Mouse (Mus musculus) CH12.LX (cell line): ENCODE measurements around the gene Ttc25. TPM values are rescaled to one million over a fixed set of nuclear protein-coding genes. Genes with fewer than 3 reads are reported as not detected.

Experiments
- DNase-seq: peaks from one replicate; pipeline ENCODE4 v3.0.0-alpha.2; 2013; ENCODE audit errors: extremely low read depth
- H3K27ac ChIP-seq: 2 replicates; pipeline ENCODE4 v1.5.1; 2012; ENCODE audit warnings: low read depth, mild to moderate bottlenecking, control low read depth, moderate library complexity; ENCODE audit not compliant: insufficient read depth
- H3K27me3 ChIP-seq: replicated peaks from 2 replicates; pipeline ENCODE3; 2012; ENCODE audit warnings: inconsistent platforms
- H3K36me3 ChIP-seq, 2 experiments: replicated peaks in 1 of 2; 2 replicates each; pipeline versions ENCODE3 to v1.6.1; 2012; ENCODE audit warnings: inconsistent platforms in 1 of 2, low read length in 1 of 2, mild to moderate bottlenecking in 1 of 2, mixed read lengths in 1 of 2, moderate library complexity in 1 of 2; ENCODE audit not compliant: control insufficient read depth in 1 of 2, insufficient read depth in 1 of 2
- H3K4me1 ChIP-seq, 2 experiments: 2 replicates each; pipeline ENCODE4 v1.6.1; 2012; ENCODE audit warnings: inconsistent platforms in 1 of 2, moderate library complexity in 1 of 2; ENCODE audit not compliant: insufficient read depth in 2 of 2, control insufficient read depth in 1 of 2
- H3K4me2 ChIP-seq: 2 replicates; pipeline ENCODE4 v1.6.1; 2012; ENCODE audit warnings: low read depth, mild to moderate bottlenecking, control low read depth; ENCODE audit not compliant: poor library complexity, insufficient read depth, severe bottlenecking
- H3K4me3 ChIP-seq, 3 experiments: fragments of 150-350 bp in 1 of 3; sonication (generic) in 1 of 3; replicated peaks in 1 of 3; 2 replicates each; pipeline versions ENCODE3 to v1.5.1; 2011 to 2012; ENCODE audit warnings: low read depth in 2 of 3, low read length in 2 of 3, mild to moderate bottlenecking in 2 of 3, moderate library complexity in 2 of 3, control low read depth in 1 of 3, improper control_type of control experiment in 1 of 3, inconsistent platforms in 1 of 3, mixed read lengths in 1 of 3; ENCODE audit not compliant: poor library complexity in 1 of 3
- H3K79me2 ChIP-seq: replicated peaks from 2 replicates; pipeline ENCODE4 v1.6.1; 2012; ENCODE audit warnings: mild to moderate bottlenecking, moderate library complexity; ENCODE audit not compliant: control insufficient read depth, poor library complexity, insufficient read depth, severe bottlenecking; ENCODE audit errors: extremely low read depth
- H3K9ac ChIP-seq: 2 replicates; pipeline ENCODE4 v1.6.1; 2012; ENCODE audit warnings: low read depth, mild to moderate bottlenecking, control low read depth, moderate library complexity; ENCODE audit not compliant: insufficient read depth
- H3K9me3 ChIP-seq: replicated peaks from 2 replicates; pipeline ENCODE3; 2012; ENCODE audit warnings: low read length, inconsistent platforms, mixed read lengths
- BHLHE40 ChIP-seq: IDR thresholded peaks from 2 replicates; pipeline ENCODE4 v1.6.1; 2011; ENCODE audit warnings: mild to moderate bottlenecking, low read depth, low read length, improper control_type of control experiment
- CHD1 ChIP-seq: IDR thresholded peaks from 2 replicates; pipeline ENCODE4 v1.6.1; 2012; ENCODE audit warnings: low read depth, low read length, improper control_type of control experiment, inconsistent platforms
- CHD2 ChIP-seq: IDR thresholded peaks from 2 replicates; pipeline ENCODE4 v1.6.1; 2011; ENCODE audit warnings: low read length, improper control_type of control experiment
- CTCF ChIP-seq, 2 experiments: IDR thresholded peaks in 1 of 2; conservative IDR thresholded peaks in 1 of 2; 2 replicates each; pipeline ENCODE4 v1.5.1; 2011 to 2012; ENCODE audit warnings: low read depth in 2 of 2, low read length in 2 of 2, improper control_type of control experiment in 1 of 2, inconsistent platforms in 1 of 2, mild to moderate bottlenecking in 1 of 2, moderate library complexity in 1 of 2
- E2F4 ChIP-seq: IDR thresholded peaks from 2 replicates; pipeline ENCODE4 v1.6.1; 2011; ENCODE audit warnings: low read depth, low read length, improper control_type of control experiment; ENCODE audit not compliant: insufficient replicate concordance
- ELF1 ChIP-seq: IDR thresholded peaks from 2 replicates; pipeline ENCODE4 v1.6.1; 2014; ENCODE audit warnings: low read depth, mild to moderate bottlenecking, inconsistent platforms, low read length, improper control_type of control experiment
- EP300 ChIP-seq: IDR thresholded peaks from 2 replicates; pipeline ENCODE4 v1.6.1; 2011; ENCODE audit warnings: low read length, improper control_type of control experiment
- ETS1 ChIP-seq: conservative IDR thresholded peaks from 2 replicates; pipeline ENCODE4 v1.6.1; 2012; ENCODE audit warnings: low read depth, mild to moderate bottlenecking, inconsistent platforms, low read length, improper control_type of control experiment, moderate library complexity
- GABPA ChIP-seq: IDR thresholded peaks from 2 replicates; pipeline ENCODE4 v1.6.1; 2012; ENCODE audit warnings: low read depth, low read length, improper control_type of control experiment, inconsistent platforms; ENCODE audit not compliant: insufficient replicate concordance
- HCFC1 ChIP-seq: IDR thresholded peaks from 2 replicates; pipeline ENCODE4 v1.6.1; 2012; ENCODE audit warnings: low read depth, mild to moderate bottlenecking, inconsistent platforms, low read length, improper control_type of control experiment
- IRF4 ChIP-seq: IDR thresholded peaks from 2 replicates; pipeline ENCODE4 v1.6.1; 2014; ENCODE audit warnings: low read depth, mild to moderate bottlenecking, inconsistent platforms, low read length, improper control_type of control experiment
- JUN ChIP-seq: IDR thresholded peaks from 2 replicates; pipeline ENCODE4 v1.6.1; 2011; ENCODE audit warnings: low read depth, mild to moderate bottlenecking, low read length, improper control_type of control experiment, moderate library complexity; ENCODE audit not compliant: insufficient read depth
- JUND ChIP-seq: conservative IDR thresholded peaks from 2 replicates; pipeline ENCODE4 v1.6.1; 2011; ENCODE audit warnings: low read depth, low read length, improper control_type of control experiment
- KAT2A ChIP-seq: IDR thresholded peaks from 2 replicates; pipeline ENCODE4 v1.6.1; 2012; ENCODE audit warnings: low read length, improper control_type of control experiment, inconsistent platforms; ENCODE audit not compliant: insufficient replicate concordance
- MAFK ChIP-seq: IDR thresholded peaks from 2 replicates; pipeline ENCODE4 v1.6.1; 2011; ENCODE audit warnings: low read length, improper control_type of control experiment; ENCODE audit not compliant: insufficient replicate concordance
- MAX ChIP-seq: IDR thresholded peaks from 2 replicates; pipeline ENCODE4 v1.6.1; 2011; ENCODE audit warnings: low read length, improper control_type of control experiment
- MAZ ChIP-seq: IDR thresholded peaks from 2 replicates; pipeline ENCODE4 v1.6.1; 2012; ENCODE audit warnings: low read depth, mild to moderate bottlenecking, inconsistent platforms, low read length, improper control_type of control experiment, moderate library complexity
- MEF2A ChIP-seq: IDR thresholded peaks from 2 replicates; pipeline ENCODE4 v1.6.1; 2014; ENCODE audit warnings: low read depth, mild to moderate bottlenecking, inconsistent platforms, low read length, improper control_type of control experiment, borderline replicate concordance
- MXI1 ChIP-seq: IDR thresholded peaks from 2 replicates; pipeline ENCODE4 v1.6.1; 2011; ENCODE audit warnings: mild to moderate bottlenecking, low read depth, low read length, improper control_type of control experiment
- MYC ChIP-seq: IDR thresholded peaks from 2 replicates; pipeline ENCODE4 v1.6.1; 2011; ENCODE audit warnings: low read depth, mild to moderate bottlenecking, improper control_type of control experiment, low read length
- NELFE ChIP-seq: IDR thresholded peaks from 2 replicates; pipeline ENCODE4 v1.6.1; 2011; ENCODE audit warnings: low read depth, low read length, improper control_type of control experiment
- NRF1 ChIP-seq: IDR thresholded peaks from 2 replicates; pipeline ENCODE4 v1.6.1; 2014; ENCODE audit warnings: low read depth, mild to moderate bottlenecking, inconsistent platforms, low read length, improper control_type of control experiment, moderate library complexity
- PAX5 ChIP-seq: IDR thresholded peaks from 2 replicates; pipeline ENCODE4 v1.6.1; 2012; ENCODE audit warnings: low read length, inconsistent platforms, mixed read lengths
- POLR2A ChIP-seq: IDR thresholded peaks from 2 replicates; pipeline ENCODE4 v1.6.1; 2011; ENCODE audit warnings: low read depth, mild to moderate bottlenecking, improper control_type of control experiment, low read length
- POLR2AphosphoS2 ChIP-seq: IDR thresholded peaks from 2 replicates; pipeline ENCODE4 v1.6.1; 2011; ENCODE audit warnings: low read depth, low read length, improper control_type of control experiment
- RAD21 ChIP-seq: IDR thresholded peaks from 2 replicates; pipeline ENCODE4 v1.6.1; 2011; ENCODE audit warnings: low read depth, mild to moderate bottlenecking, low read length, improper control_type of control experiment, moderate library complexity
- RCOR1 ChIP-seq: conservative IDR thresholded peaks from 2 replicates; pipeline ENCODE4 v1.6.1; 2012; ENCODE audit warnings: low read depth, mild to moderate bottlenecking, inconsistent platforms, low read length, improper control_type of control experiment
- SIN3A ChIP-seq: IDR thresholded peaks from 2 replicates; pipeline ENCODE4 v1.6.1; 2012; ENCODE audit warnings: low read length, improper control_type of control experiment, inconsistent platforms
- SMC3 ChIP-seq: IDR thresholded peaks from 2 replicates; pipeline ENCODE4 v1.6.1; 2011; ENCODE audit warnings: low read depth, low read length, improper control_type of control experiment
- TBP ChIP-seq: conservative IDR thresholded peaks from 2 replicates; pipeline ENCODE4 v1.6.1; 2011; ENCODE audit warnings: low read depth, low read length, improper control_type of control experiment
- TCF12 ChIP-seq: IDR thresholded peaks from 2 replicates; pipeline ENCODE4 v1.6.1; 2014; ENCODE audit warnings: low read depth, mild to moderate bottlenecking, inconsistent platforms, low read length, improper control_type of control experiment
- UBTF ChIP-seq: IDR thresholded peaks from 2 replicates; pipeline ENCODE4 v1.6.1; 2012; ENCODE audit warnings: low read depth, mild to moderate bottlenecking, inconsistent platforms, low read length, improper control_type of control experiment, moderate library complexity
- USF1 ChIP-seq: IDR thresholded peaks from 2 replicates; pipeline ENCODE4 v1.6.1; 2014; ENCODE audit warnings: low read depth, mild to moderate bottlenecking, inconsistent platforms, low read length, improper control_type of control experiment
- USF2 ChIP-seq: conservative IDR thresholded peaks from 2 replicates; pipeline ENCODE4 v1.6.1; 2011; ENCODE audit warnings: low read depth, low read length, improper control_type of control experiment
- ZC3H11A ChIP-seq: IDR thresholded peaks from 2 replicates; pipeline ENCODE4 v1.6.1; 2012; ENCODE audit warnings: low read depth, mild to moderate bottlenecking, inconsistent platforms, low read length, improper control_type of control experiment
- ZKSCAN1 ChIP-seq: IDR thresholded peaks from 2 replicates; pipeline ENCODE4 v1.6.1; 2012; ENCODE audit warnings: low read depth, inconsistent platforms, low read length, improper control_type of control experiment, borderline replicate concordance
- ZMIZ1 ChIP-seq: IDR thresholded peaks from 2 replicates; pipeline ENCODE4 v1.6.1; 2012; ENCODE audit warnings: low read depth, mild to moderate bottlenecking, inconsistent platforms, low read length, improper control_type of control experiment
- ZNF384 ChIP-seq: IDR thresholded peaks from 2 replicates; pipeline ENCODE4 v1.6.1; 2012; ENCODE audit warnings: low read depth, low read length, improper control_type of control experiment, inconsistent platforms
- dilution Hi-C: fragments of 300-500 bp; cut with MboI; formaldehyde crosslinking; loops from 2 replicates; pipeline ENCODE4 v1.14.3; 2020; ENCODE audit warnings: low sequenced_read_pairs; ENCODE audit not compliant: extremely low pct_unique_long_range_greater_than_20kb, extremely low pct_ligation_motif_present
- in situ Hi-C: fragments of 300-500 bp; cut with MboI; formaldehyde crosslinking; loops from 3 replicates; pipeline ENCODE4 v1.14.3; 2019; ENCODE audit warnings: low sequenced_read_pairs, low pct_ligation_motif_present, low pct_unique_long_range_greater_than_20kb, mixed read lengths
- polyA plus RNA-seq: library from polyadenylated mRNA; unstranded; fragments of >175 nt; gene quantifications from 2 replicates; pipeline ENCODE4 v1.2.1, GENCODE M21; 2012; ENCODE audit warnings: low read depth; ENCODE audit not compliant: insufficient read length
- total RNA-seq, 2 experiments: library from RNA; depleted of rRNA; stranded (reverse); fragments of 300-350 nt in 1 of 2; fragments of >200 nt in 1 of 2; gene quantifications; 2 replicates each; pipeline ENCODE4 v1.2.3; 2012 to 2014

The Ttc25 gene
- total and polyA plus RNA-seq, 3 experiments: 0.51 to 12.8 (median 1.3) TPM

- Histone ChIP-seq H3K27me3 (no peaks in the 10 kb centered on the region), H3K36me3 (peaks cover 0 to 2% of the 10 kb centered on the region in 2 experiments), H3K79me2 (no peaks in the 10 kb centered on the region), H3K9ac (0 out of 2 replicates have a peak overlapping the region, but pooled peaks have one; percentile 3), H3K9me3 (no peaks in the 10 kb centered on the region), H3K4me2 (peak overlapping the region; percentile 68; the same call in 1 of the 2 replicates), H3K27ac (peak overlapping the region; percentile 80), H3K4me3 (no peak overlapping the region), H3K4me1 (peaks cover 28 to 52% of the 10 kb centered on the region in 2 experiments)
- DNase-seq: no peak
- in situ Hi-C loops (no loop called here), dilution Hi-C loops (no loop called here)
- TF ChIP-seq MEF2A (no peak), JUND (no peak), JUN (no peak), CHD1 (no peak; the same call in 1 of the 2 replicates), GABPA (no peak), E2F4 (no peak), PAX5 (no peak), USF2 (no peak), CHD2 (no peak), TBP (no peak), POLR2AphosphoS2 (no peak), ZC3H11A (no peak), ETS1 (0 out of 2 replicates have a peak, but pooled peaks have one; percentile 13), ZMIZ1 (no peak), ZNF384 (no peak), RCOR1 (no peak), MAX (peak; percentile 82), EP300 (no peak), MYC (peak; percentile 82), KAT2A (no peak), HCFC1 (no peak), NRF1 (no peak), SIN3A (no peak), CTCF (conservative IDR thresholded peaks at IDR 0.05 in 1 of 2, IDR thresholded peaks at IDR 0.05 in 1 of 2; ENCODE audit: low read depth in 2 of 2, low read length in 2 of 2) (no peak), TCF12 (no peak), UBTF (no peak), USF1 (no peak), RAD21 (no peak), MXI1 (peak; percentile 62; the same call in 1 of the 2 replicates), SMC3 (no peak), MAFK (no peak), NELFE (no peak), ZKSCAN1 (no peak), MAZ (no peak), BHLHE40 (peak; percentile 77), IRF4 (no peak), POLR2A (no peak), ELF1 (no peak)
Observed at GRCm38 (mm10) chr11:100568692-100569091, 23.3 kb downstream of the Ttc25 start.
